Mouse (Mus musculus) myocyte (in vitro differentiated cells): ENCODE results near the gene Zbp1. TPM values are rescaled to one million over a fixed set of nuclear protein-coding genes. Genes with fewer than 3 reads are reported as not detected.

Experiments used
- H3K27me3 ChIP-seq: one replicate; pipeline ENCODE4 v1.6.1; 2011; ENCODE audit not compliant: control insufficient read depth, insufficient read depth, insufficient read length
- H3K36me3 ChIP-seq: one replicate; pipeline ENCODE4 v1.6.1; 2011; ENCODE audit not compliant: control insufficient read depth, insufficient read depth
- H3K4me2 ChIP-seq: one replicate; pipeline ENCODE4 v1.6.1; 2011; ENCODE audit warnings: low read depth, control low read depth
- H3K4me3 ChIP-seq: one replicate; pipeline ENCODE4 v1.5.1; 2011; ENCODE audit warnings: mild to moderate bottlenecking, control low read depth, moderate library complexity
- H3K79me2 ChIP-seq: one replicate; pipeline ENCODE4 v1.6.1; 2011; ENCODE audit not compliant: control insufficient read depth, insufficient read depth
- H3ac ChIP-seq: one replicate; pipeline ENCODE4 v1.6.1; 2011; ENCODE audit not compliant: control insufficient read depth, insufficient read length
- CEBPB ChIP-seq: IDR thresholded peaks from 2 replicates; pipeline ENCODE4 v1.6.1; 2011; ENCODE audit warnings: mild to moderate bottlenecking, moderate library complexity; ENCODE audit not compliant: poor library complexity, insufficient read depth, severe bottlenecking
- E2F4 ChIP-seq: IDR thresholded peaks from one replicate; pipeline ENCODE4 v1.6.1; 2011; ENCODE audit warnings: mild to moderate bottlenecking, control low read depth, moderate library complexity; ENCODE audit not compliant: insufficient read depth
- MAX ChIP-seq: IDR thresholded peaks from one replicate; pipeline ENCODE4 v1.6.1; 2011; ENCODE audit warnings: low read depth, mild to moderate bottlenecking, control low read depth
- MYOD1 ChIP-seq, 3 experiments: IDR thresholded peaks; one replicate each; pipeline ENCODE4 v1.6.1; 2011; ENCODE audit warnings: control low read depth in 2 of 3, low read depth in 2 of 3, mild to moderate bottlenecking in 2 of 3, moderate library complexity in 1 of 3; ENCODE audit not compliant: insufficient read length in 2 of 3, control insufficient read depth in 1 of 3
- MYOG ChIP-seq, 3 experiments: IDR thresholded peaks; one replicate each; pipeline ENCODE4 v1.6.1; 2011; ENCODE audit warnings: control low read depth in 2 of 3, low read depth in 2 of 3, mild to moderate bottlenecking in 2 of 3; ENCODE audit not compliant: insufficient read length in 2 of 3, control insufficient read depth in 1 of 3, insufficient read depth in 1 of 3
- POLR2A ChIP-seq: IDR thresholded peaks from one replicate; pipeline ENCODE4 v1.6.1; 2011; ENCODE audit warnings: low read depth, mild to moderate bottlenecking, control low read depth, moderate library complexity; ENCODE audit not compliant: insufficient read length
- POLR2AphosphoS2 ChIP-seq: IDR thresholded peaks from one replicate; pipeline ENCODE4 v1.6.1; 2011; ENCODE audit warnings: low read depth, control low read depth; ENCODE audit not compliant: insufficient read length
- REST ChIP-seq: IDR thresholded peaks from one replicate; pipeline ENCODE4 v1.6.1; 2011; ENCODE audit warnings: mild to moderate bottlenecking, control low read depth, moderate library complexity; ENCODE audit not compliant: insufficient read depth, insufficient read length
- SRF ChIP-seq: IDR thresholded peaks from one replicate; pipeline ENCODE4 v1.6.1; 2011; ENCODE audit warnings: low read depth; ENCODE audit not compliant: control insufficient read depth, insufficient read length
- TCF12 ChIP-seq: IDR thresholded peaks from one replicate; pipeline ENCODE4 v1.6.1; 2011; ENCODE audit warnings: mild to moderate bottlenecking, control low read depth; ENCODE audit not compliant: poor library complexity, insufficient read depth, severe bottlenecking
- TCF3 ChIP-seq: IDR thresholded peaks from one replicate; pipeline ENCODE4 v1.6.1; 2011; ENCODE audit warnings: low read depth, control low read depth; ENCODE audit not compliant: insufficient read length
- USF1 ChIP-seq: IDR thresholded peaks from one replicate; pipeline ENCODE4 v1.6.1; 2011; ENCODE audit warnings: low read depth, mild to moderate bottlenecking, control low read depth, moderate library complexity
- polyA plus RNA-seq: library from polyadenylated mRNA; unstranded; fragments of >200 nt; fragmentation: generic; extraction: Trizol; gene quantifications from one replicate; pipeline ENCODE4 v1.2.1, GENCODE M21; 2012; ENCODE audit warnings: missing spikeins

Zbp1 gene
- polyA plus RNA-seq, 1 experiment: 1.1 TPM

GRCm38 (mm10) chr2:173219256-173219954 is 682 bp upstream of the Zbp1 start:
- no peaks in the 10 kb centered on the region for H3K36me3 ChIP-seq
- H3K4me2 ChIP-seq: peak overlapping the region; percentile 36
- TF ChIP-seq SRF (no peak), MYOG (IDR thresholded peaks at IDR 0.05; ENCODE audit: control insufficient read depth in 1 of 3, insufficient read depth in 1 of 3, insufficient read length in 2 of 3, low read depth in 2 of 3) (no peak), POLR2AphosphoS2 (no peak), CEBPB (no peak), USF1 (no peak), MYOD1 (IDR thresholded peaks at IDR 0.05; ENCODE audit: control insufficient read depth in 1 of 3, insufficient read length in 2 of 3, low read depth in 2 of 3) (no peak), REST (no peak), TCF12 (no peak), MAX (no peak), POLR2A (no peak), TCF3 (no peak)
- no peaks in the 10 kb centered on the region for H3K27me3 ChIP-seq
- H3K4me3 ChIP-seq: no peak overlapping the region
- no peaks in the 10 kb centered on the region for H3K79me2 ChIP-seq
- no peak overlapping the region for H3ac ChIP-seq

- TF ChIP-seq MYOD1 (IDR thresholded peaks at IDR 0.05; ENCODE audit: control insufficient read depth in 1 of 3, insufficient read length in 2 of 3, low read depth in 2 of 3) (no peak), TCF12 (no peak), POLR2A (no peak)
- H3K4me3 ChIP-seq: no peak overlapping the region
- H3K4me2 ChIP-seq: no peak overlapping the region
- no peaks in the 10 kb centered on the region for H3K27me3 ChIP-seq
- H3K36me3 ChIP-seq: no peaks in the 10 kb centered on the region
- H3K79me2 ChIP-seq: no peaks in the 10 kb centered on the region
- H3ac ChIP-seq: no peak overlapping the region
Measured at GRCm38 (mm10) chr2:173217763-173218258, 912 bp downstream of the Zbp1 start.

- H3K4me2 ChIP-seq: no peak overlapping the region
- TF ChIP-seq USF1 (no peak), CEBPB (no peak), REST (no peak), MAX (no peak), TCF3 (no peak), E2F4 (no peak), MYOD1 (IDR thresholded peaks at IDR 0.05; ENCODE audit: control insufficient read depth in 1 of 3, insufficient read length in 2 of 3, low read depth in 2 of 3) (no peak), TCF12 (no peak), SRF (no peak), POLR2AphosphoS2 (no peak), MYOG (IDR thresholded peaks at IDR 0.05; ENCODE audit: control insufficient read depth in 1 of 3, insufficient read depth in 1 of 3, insufficient read length in 2 of 3, low read depth in 2 of 3) (no peak), POLR2A (no peak)
- no peak overlapping the region for H3K4me3 ChIP-seq
- no peaks in the 10 kb centered on the region for H3K36me3 ChIP-seq
- H3ac ChIP-seq: no peak overlapping the region
- no peaks in the 10 kb centered on the region for H3K79me2 ChIP-seq
- no peaks in the 10 kb centered on the region for H3K27me3 ChIP-seq
Measured at GRCm38 (mm10) chr2:173217246-173217645, 1.5 kb downstream of the Zbp1 start.

GRCm38 (mm10) chr2:173216840-173217239 is 1.9 kb downstream of the Zbp1 start:
- H3ac ChIP-seq: no peak overlapping the region
- no peaks in the 10 kb centered on the region for H3K36me3 ChIP-seq
- no peak overlapping the region for H3K4me2 ChIP-seq
- TF ChIP-seq E2F4 (no peak), SRF (no peak), POLR2A (no peak), TCF3 (no peak), MYOG (IDR thresholded peaks at IDR 0.05; ENCODE audit: control insufficient read depth in 1 of 3, insufficient read depth in 1 of 3, insufficient read length in 2 of 3, low read depth in 2 of 3) (no peak), POLR2AphosphoS2 (no peak), USF1 (no peak), CEBPB (no peak), MYOD1 (IDR thresholded peaks at IDR 0.05; ENCODE audit: control insufficient read depth in 1 of 3, insufficient read length in 2 of 3, low read depth in 2 of 3) (no peak), MAX (no peak), REST (no peak)
- no peaks in the 10 kb centered on the region for H3K79me2 ChIP-seq
- H3K27me3 ChIP-seq: no peaks in the 10 kb centered on the region
- H3K4me3 ChIP-seq: no peak overlapping the region

- Histone ChIP-seq H3K36me3 (no peaks in the 10 kb centered on the region), H3K27me3 (no peaks in the 10 kb centered on the region), H3K79me2 (no peaks in the 10 kb centered on the region), H3K4me2 (no peak overlapping the region), H3ac (no peak overlapping the region), H3K4me3 (no peak overlapping the region)
- TF ChIP-seq MAX (no peak), SRF (no peak), TCF12 (no peak), CEBPB (no peak), POLR2A (no peak), MYOG (IDR thresholded peaks at IDR 0.05; ENCODE audit: control insufficient read depth in 1 of 3, insufficient read depth in 1 of 3, insufficient read length in 2 of 3, low read depth in 2 of 3) (no peak), REST (no peak), E2F4 (no peak), POLR2AphosphoS2 (no peak), USF1 (no peak), TCF3 (no peak), MYOD1 (IDR thresholded peaks at IDR 0.05; ENCODE audit: control insufficient read depth in 1 of 3, insufficient read length in 2 of 3, low read depth in 2 of 3) (no peak)
Measured at GRCm38 (mm10) chr2:173212227-173212626, 6.5 kb downstream of the Zbp1 start.
